Comparison of ENCODE assay signal across 7 mouse cellular contexts in genomic region chr2:72980337-72981074, GRCm38 (mm10). TPM values are rescaled to one million over a fixed set of nuclear protein-coding genes. Genes with fewer than 3 reads are reported as not detected.
DNase-seq lines count a peak whose midpoint lies in the region; ATAC-seq lines count a peak whose summit lies in the region.

Gene Sp3 (minus strand): TSS chr2:72980446.

- H3K36me3 ChIP-seq in intestine, embryonic 15.5 days = no peaks in the 10 kb centered on the region
- H3K36me3 ChIP-seq in midbrain, embryonic 10.5 days = peaks cover 7% of the 10 kb centered on the region

- intact Hi-C loops in gastrocnemius, postnatal 36 days (cut with DNase I) = loop anchor here (5.0 kb wide), 1 partner anchor 67 kb away; no protein-coding TSS in a partner anchor
- intact Hi-C loops in left cerebral cortex, postnatal 25 days (cut with DNase I) = loop anchor here (1.0 to 5.0 kb wide), 2 partner anchors 82 to 234 kb away; no protein-coding TSS in a partner anchor

- peak within 1 kb of the TSS; percentile 58 for H3K4me2 ChIP-seq in intestine, embryonic 15.5 days (replicated peaks)

- peaks cover 11% of the 10 kb centered on the region for H3K4me1 ChIP-seq in intestine, embryonic 15.5 days (replicated peaks)
- H3K4me1 ChIP-seq in midbrain, embryonic 10.5 days = peaks cover 38% of the 10 kb centered on the region

- peak; percentile 86 for ATAC-seq in intestine, embryonic 15.5 days

- peak within 1 kb of the TSS; percentile 99 for H3K9ac ChIP-seq in intestine, embryonic 15.5 days

- peak within 1 kb of the TSS; percentile 100 for H3K27ac ChIP-seq in intestine, embryonic 15.5 days
- peak within 1 kb of the TSS; percentile 100 for H3K27ac ChIP-seq in midbrain, embryonic 10.5 days (replicated peaks)

- under 1% methylated on average over 60 of the region's 64 CpGs for WGBS in intestine, embryonic 15.5 days
- under 1% methylated on average over 63 of the region's 64 CpGs for WGBS in midbrain, embryonic 10.5 days

- peak within 1 kb of the TSS; percentile 100 for H3K4me3 ChIP-seq in intestine, embryonic 15.5 days (replicated peaks)
- peak within 1 kb of the TSS; percentile 87 for H3K4me3 ChIP-seq in midbrain, embryonic 10.5 days

- no peaks in the 10 kb centered on the region for H3K27me3 ChIP-seq in intestine, embryonic 15.5 days (replicated peaks)
- no peaks in the 10 kb centered on the region for H3K27me3 ChIP-seq in midbrain, embryonic 10.5 days (ENCODE audit: low read depth, poor library complexity, severe bottlenecking)

- DNase-seq in adrenal gland, adult 2 months = peak; percentile 99
- peak; percentile 93 for DNase-seq in embryo, embryonic 11.5 days (ENCODE audit: low read depth, low spot score)
- peak; percentile 95 for DNase-seq in gastrocnemius, postnatal 36 days
- peak; percentile 96 to 99 for DNase-seq in left cerebral cortex, postnatal 25 days (ENCODE audit: low spot score in 2 of 2)
- peak; percentile 98 for DNase-seq in midbrain, embryonic 10.5 days (ENCODE audit: low spot score)
- DNase-seq in right cerebral cortex, postnatal 4 days = peak; percentile 94

- no peaks in the 10 kb centered on the region for H3K9me3 ChIP-seq in intestine, embryonic 15.5 days
- no peaks in the 10 kb centered on the region for H3K9me3 ChIP-seq in midbrain, embryonic 10.5 days (replicated peaks)

RNA-seq across cellular contexts. Expression of gene Sp3, which starts in this region (rescaled TPM):
- 10 to 100 TPM; 53.8 to 62.2 TPM for total RNA-seq in adrenal gland, adult 2 months (2021)
- polyA plus RNA-seq in adrenal gland, adult 2 months (2012; rRNA removed) = 12.0 and 12.1 TPM in 2 replicates
- total RNA-seq in gastrocnemius, postnatal 36 days (2021) = 10 to 100 TPM; 19.7 to 21.1 TPM
- polyA plus RNA-seq in intestine, embryonic 15.5 days (2015; fragmentation: Nextera tagmentation; extraction: Ambion mirVana) = 41.3 and 48.2 TPM in 2 replicates
- 10 to 100 TPM; 50.2 to 55.8 TPM for total RNA-seq in left cerebral cortex, postnatal 25 days (2021)
- polyA plus RNA-seq in midbrain, embryonic 10.5 days (2016; fragmentation: Nextera tagmentation; extraction: Ambion mirVana) = 43.2 and 50.7 TPM in 2 replicates

Comparison
In these comparisons a context has a peak if more than half of its experiments do, and no peak if none do; other contexts are left out.
1. Peak in every context shown above with its lines: DNase-seq, ATAC-seq, H3K4me3 ChIP-seq and H3K27ac ChIP-seq.